Mouse (Mus musculus): ENCODE data around the gene Dnajb1. TPM values are rescaled to one million over a fixed set of nuclear protein-coding genes. Genes with fewer than 3 reads are reported as not detected.

Dnajb1 gene
- polyA plus RNA-seq, 1 experiment from 2014 or later, result 65.2 TPM

DNA sequence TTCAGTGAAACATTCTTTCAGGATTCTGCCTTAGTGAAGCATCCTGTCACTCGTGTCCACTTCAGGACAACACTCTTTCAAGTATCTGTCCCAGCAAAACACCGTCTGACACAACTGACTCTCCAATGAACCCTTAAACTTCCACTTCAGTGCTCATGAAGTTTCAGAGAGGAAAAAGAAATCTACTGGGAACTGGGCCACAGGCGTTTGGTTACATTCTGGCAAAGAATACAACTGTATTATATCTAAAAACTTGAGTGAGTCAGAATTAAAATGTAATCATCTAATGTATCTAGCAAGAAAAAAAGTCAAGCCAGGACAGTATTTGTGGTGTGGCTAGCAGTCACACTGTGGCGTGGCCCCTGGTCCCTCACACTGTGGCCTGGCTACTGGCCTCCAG is 30.9 kb downstream of the Dnajb1 start:
- ATAC-seq (ENCODE audit: low read depth), result no peak
- H3K4me3 ChIP-seq (ENCODE audit: low read length), result no peak overlapping the region
- WGBS, result 56% methylated on average over 4 of the region's 4 CpGs
- H3K27me3 ChIP-seq (ENCODE audit: control insufficient read depth, insufficient read depth, low read depth, low read length), result no peaks in the 10 kb centered on the region
- H3K4me2 ChIP-seq (ENCODE audit: low read depth, low read length), result no peak overlapping the region
- no peak overlapping the region for H3K27ac ChIP-seq (ENCODE audit: low read length)
- no peak overlapping the region for H3K9ac ChIP-seq (ENCODE audit: low read length)
- H3K36me3 ChIP-seq (ENCODE audit: control insufficient read depth, insufficient read depth, low read length), result no peaks in the 10 kb centered on the region
- no peaks in the 10 kb centered on the region for H3K4me1 ChIP-seq (replicated peaks; ENCODE audit: control insufficient read depth, insufficient read depth, low read length)
- peaks cover 3% of the 10 kb centered on the region; the same call in 1 of the 2 replicates for H3K9me3 ChIP-seq (ENCODE audit: control insufficient read depth, low read length)

DNA sequence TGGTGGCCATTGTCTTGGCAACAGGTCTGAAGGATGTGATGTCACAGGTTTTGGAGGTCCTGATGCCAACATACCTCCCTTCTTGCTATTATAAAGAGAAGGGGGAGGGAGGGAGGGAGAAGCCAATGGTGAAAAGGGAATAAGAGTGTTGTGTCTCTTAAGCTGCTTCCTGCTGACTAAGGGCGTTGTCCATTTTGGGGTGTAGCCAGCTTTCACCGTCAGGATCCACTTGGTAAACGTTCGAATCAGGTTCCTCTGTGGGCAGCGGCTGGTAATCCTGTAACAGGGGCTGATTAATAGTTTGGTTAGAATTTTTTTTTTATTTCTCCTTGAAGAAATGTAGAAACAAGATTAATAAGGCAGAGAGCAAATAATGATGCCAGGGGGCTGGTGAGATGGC is 31.7 kb downstream of the Dnajb1 start:
- H3K27ac ChIP-seq (ENCODE audit: low read length), result no peak overlapping the region
- WGBS, result 53% methylated on average over 5 of the region's 5 CpGs
- no peak overlapping the region for H3K9ac ChIP-seq (ENCODE audit: low read length)
- no peaks in the 10 kb centered on the region for H3K27me3 ChIP-seq (ENCODE audit: control insufficient read depth, insufficient read depth, low read depth, low read length)
- no peaks in the 10 kb centered on the region for H3K36me3 ChIP-seq (ENCODE audit: control insufficient read depth, insufficient read depth, low read length)
- H3K4me3 ChIP-seq (ENCODE audit: low read length), result no peak overlapping the region
- H3K4me2 ChIP-seq (ENCODE audit: low read depth, low read length), result no peak overlapping the region
- H3K9me3 ChIP-seq (ENCODE audit: control insufficient read depth, low read length), result peaks cover 3% of the 10 kb centered on the region; the same call in 1 of the 2 replicates
- ATAC-seq (ENCODE audit: low read depth), result no peak
- no peaks in the 10 kb centered on the region for H3K4me1 ChIP-seq (replicated peaks; ENCODE audit: control insufficient read depth, insufficient read depth, low read length)

DNA sequence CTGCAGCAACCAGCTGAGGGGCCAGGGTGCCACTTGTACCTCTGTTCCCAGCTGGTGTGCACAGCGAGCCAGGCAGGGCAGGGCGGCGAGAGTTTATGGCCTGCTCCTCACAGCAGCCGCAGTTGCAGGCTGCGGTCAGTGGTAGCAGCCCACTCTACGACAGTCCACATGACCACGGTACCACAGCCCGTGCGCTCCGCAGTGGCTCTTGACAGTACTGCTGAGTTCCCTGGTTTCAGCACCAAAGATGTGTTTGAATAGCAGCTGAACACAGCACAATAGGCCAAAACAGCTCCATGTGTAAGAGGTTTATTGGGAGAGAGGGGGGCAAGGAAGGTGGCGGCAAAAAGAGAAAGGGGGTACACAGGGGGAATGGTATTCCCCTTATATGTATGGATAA is 39.5 kb downstream of the Dnajb1 start:
- Histone ChIP-seq H3K4me2 (ENCODE audit: low read depth, low read length) (no peak overlapping the region), H3K27me3 (ENCODE audit: control insufficient read depth, insufficient read depth, low read depth, low read length) (no peaks in the 10 kb centered on the region), H3K36me3 (ENCODE audit: control insufficient read depth, insufficient read depth, low read length) (no peaks in the 10 kb centered on the region), H3K9me3 (ENCODE audit: control insufficient read depth, low read length) (no peaks in the 10 kb centered on the region), H3K9ac (ENCODE audit: low read length) (no peak overlapping the region), H3K4me3 (ENCODE audit: low read length) (no peak overlapping the region), H3K27ac (ENCODE audit: low read length) (no peak overlapping the region), H3K4me1 (replicated peaks; ENCODE audit: control insufficient read depth, insufficient read depth, low read length) (no peaks in the 10 kb centered on the region; the same call in 1 of the 2 replicates)
- ATAC-seq (ENCODE audit: low read depth), result no peak
- 95% methylated on average over 11 of the region's 11 CpGs for WGBS

DNA sequence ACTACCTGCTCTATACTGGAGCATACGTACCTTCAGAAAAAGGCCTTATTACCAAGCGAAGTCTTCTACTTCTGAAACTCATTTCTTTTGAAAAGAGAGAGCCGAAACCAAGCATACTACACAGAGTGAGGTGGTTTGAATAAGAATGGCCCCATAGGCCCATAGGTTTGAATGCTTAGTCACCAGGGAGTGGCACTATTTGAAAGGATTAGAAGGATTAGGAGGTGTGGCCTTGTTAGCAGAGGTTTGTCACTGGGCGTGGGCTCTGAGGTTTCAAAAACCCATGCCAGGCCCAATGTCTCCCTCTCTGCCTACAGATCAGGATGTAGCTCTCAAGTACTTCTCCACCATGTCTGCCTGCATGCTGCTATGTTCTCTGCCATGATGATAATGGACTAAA is 40.0 kb downstream of the Dnajb1 start:
- 95% methylated on average over 4 of the region's 4 CpGs for WGBS
- no peak for ATAC-seq (ENCODE audit: low read depth)
- no peak overlapping the region for H3K4me3 ChIP-seq (ENCODE audit: low read length)
- H3K27ac ChIP-seq (ENCODE audit: low read length), result no peak overlapping the region
- no peaks in the 10 kb centered on the region for H3K27me3 ChIP-seq (ENCODE audit: control insufficient read depth, insufficient read depth, low read depth, low read length)
- H3K9me3 ChIP-seq (ENCODE audit: control insufficient read depth, low read length), result no peaks in the 10 kb centered on the region
- H3K4me2 ChIP-seq (ENCODE audit: low read depth, low read length), result no peak overlapping the region
- no peaks in the 10 kb centered on the region for H3K36me3 ChIP-seq (ENCODE audit: control insufficient read depth, insufficient read depth, low read length)
- H3K9ac ChIP-seq (ENCODE audit: low read length), result no peak overlapping the region
- no peaks in the 10 kb centered on the region; the same call in 1 of the 2 replicates for H3K4me1 ChIP-seq (replicated peaks; ENCODE audit: control insufficient read depth, insufficient read depth, low read length)

DNA sequence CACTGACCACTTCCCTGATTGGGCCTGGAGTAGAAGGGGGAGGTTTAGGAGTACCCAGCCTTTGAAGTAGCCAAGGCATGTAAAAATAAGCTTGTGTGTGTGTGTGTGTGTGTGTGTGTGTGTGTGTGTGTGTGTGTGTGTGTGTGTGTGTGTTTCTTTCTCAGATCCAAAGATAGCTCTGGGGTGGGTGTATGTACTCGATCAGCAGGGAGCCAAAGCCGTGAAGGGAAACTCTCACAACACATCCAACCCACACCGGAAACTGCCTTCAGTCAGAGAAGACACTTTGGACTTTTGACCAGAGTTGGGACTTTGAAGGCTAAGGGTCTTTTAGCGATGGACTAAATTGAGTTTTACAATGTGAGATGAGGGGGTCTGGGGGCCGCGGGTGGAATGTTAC is 41.7 kb downstream of the Dnajb1 start:
- Histone ChIP-seq H3K9ac (ENCODE audit: low read length) (no peak overlapping the region), H3K4me3 (ENCODE audit: low read length) (no peak overlapping the region), H3K9me3 (ENCODE audit: control insufficient read depth, low read length) (no peaks in the 10 kb centered on the region), H3K27ac (ENCODE audit: low read length) (no peak overlapping the region), H3K4me1 (replicated peaks; ENCODE audit: control insufficient read depth, insufficient read depth, low read length) (peaks cover 8% of the 10 kb centered on the region), H3K36me3 (ENCODE audit: control insufficient read depth, insufficient read depth, low read length) (no peaks in the 10 kb centered on the region), H3K27me3 (ENCODE audit: control insufficient read depth, insufficient read depth, low read depth, low read length) (no peaks in the 10 kb centered on the region), H3K4me2 (ENCODE audit: low read depth, low read length) (no peak overlapping the region)
- 92% methylated on average over 6 of the region's 6 CpGs for WGBS
- no peak for ATAC-seq (ENCODE audit: low read depth)

DNA sequence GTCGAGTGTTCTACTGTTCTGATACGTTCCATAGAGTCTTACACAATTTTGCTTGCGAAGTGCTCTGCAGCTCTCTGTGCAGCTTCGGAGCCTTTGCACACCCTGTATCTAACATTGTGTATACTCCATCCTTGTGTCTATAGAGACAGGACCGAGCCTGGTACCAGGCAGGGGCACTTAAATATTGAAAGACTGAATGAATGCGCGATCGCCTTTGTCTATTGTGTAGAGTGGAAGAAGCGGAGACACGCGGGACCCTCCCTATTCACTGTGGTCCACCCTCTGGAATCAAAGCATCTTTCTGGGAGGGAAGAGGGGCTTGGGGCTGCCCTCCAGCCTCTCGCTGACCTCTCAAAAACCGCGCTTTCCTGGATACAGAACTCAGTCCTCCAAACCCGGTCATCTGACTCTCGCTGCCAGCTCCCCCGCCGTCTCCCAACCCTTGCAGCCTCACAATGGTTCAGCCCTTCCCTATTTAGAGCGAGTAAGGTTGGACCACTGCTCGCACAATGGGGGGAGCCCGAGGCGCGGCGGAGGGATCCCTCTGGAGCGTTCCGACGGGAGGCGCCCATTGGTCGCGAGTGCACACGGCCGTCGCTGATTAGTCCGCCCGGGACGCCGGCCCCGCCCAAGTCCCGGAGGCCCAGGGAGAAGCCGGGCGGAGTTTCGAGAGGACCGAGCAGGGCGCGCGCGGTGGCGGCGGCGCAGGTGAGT is 44.2 kb downstream of the Dnajb1 start, which contains the start of gene Gipc1:
Gene Gipc1 (plus strand): TSS at position 648 of the 714 bp plus-strand sequence.
- Histone ChIP-seq H3K4me2 (ENCODE audit: low read depth, low read length) (peak within 1 kb of the TSS; percentile 90), H3K9ac (ENCODE audit: low read length) (peak within 1 kb of the TSS; percentile 93), H3K36me3 (ENCODE audit: control insufficient read depth, insufficient read depth, low read length) (0 out of 2 replicates have a peak, but pooled peaks cover 3% of the 10 kb centered on the region), H3K9me3 (ENCODE audit: control insufficient read depth, low read length) (no peaks in the 10 kb centered on the region), H3K4me1 (replicated peaks; ENCODE audit: control insufficient read depth, insufficient read depth, low read length) (peaks cover 15% of the 10 kb centered on the region), H3K4me3 (ENCODE audit: low read length) (peak within 1 kb of the TSS; percentile 81), H3K27me3 (ENCODE audit: control insufficient read depth, insufficient read depth, low read depth, low read length) (no peaks in the 10 kb centered on the region), H3K27ac (ENCODE audit: low read length) (peak within 1 kb of the TSS; percentile 85)
- 3% methylated on average over 50 of the region's 50 CpGs for WGBS
- ATAC-seq (ENCODE audit: low read depth), result peak; percentile 97

DNA sequence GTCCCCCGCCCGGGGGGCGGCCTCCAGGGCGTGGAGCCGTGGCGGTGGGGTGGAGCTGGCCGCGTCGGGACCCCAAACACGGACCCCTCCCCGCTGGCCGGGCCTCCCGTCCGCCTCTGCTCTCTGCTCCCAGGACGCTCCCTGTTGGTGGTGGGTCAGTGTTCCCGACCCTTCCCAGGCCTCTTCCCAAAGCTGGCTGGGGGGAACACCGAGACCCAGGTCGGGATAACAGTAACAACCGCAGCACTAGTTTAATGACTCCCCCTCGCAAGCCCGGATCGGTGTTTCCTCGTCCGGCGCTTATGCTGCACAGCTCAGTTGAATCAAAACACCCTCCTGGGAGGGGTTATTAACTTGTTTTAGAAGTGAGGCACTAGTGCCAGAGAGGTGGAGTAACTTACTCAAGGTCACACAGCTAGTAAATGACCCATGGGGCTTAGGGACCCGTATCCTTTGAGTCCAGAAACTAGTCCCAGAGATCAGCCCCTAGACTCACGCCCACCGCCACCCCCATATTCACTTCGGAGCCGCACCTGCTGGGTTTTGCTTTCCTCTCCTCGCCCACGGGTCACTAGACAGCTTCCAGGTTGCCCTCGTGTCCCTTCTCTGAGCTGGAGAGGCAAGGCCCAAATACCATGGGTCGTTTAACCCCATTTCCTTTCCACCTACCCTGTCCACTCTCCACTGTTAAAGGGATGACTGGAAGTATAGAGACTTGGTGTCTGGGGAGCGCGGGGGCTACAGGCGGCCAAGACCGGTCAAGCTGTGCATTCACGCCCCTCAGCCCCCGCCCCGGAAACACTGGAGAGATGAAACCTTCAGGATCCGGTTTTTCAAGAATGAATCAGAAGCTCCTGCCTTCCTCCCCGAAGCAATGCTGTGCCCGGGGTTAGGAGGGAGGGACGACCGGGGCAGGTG is 45.0 kb downstream of the Dnajb1 start:
- Histone ChIP-seq H3K4me2 (ENCODE audit: low read depth, low read length) (peak overlapping the region; percentile 90), H3K27ac (ENCODE audit: low read length) (peak overlapping the region; percentile 77), H3K9me3 (ENCODE audit: control insufficient read depth, low read length) (no peaks in the 10 kb centered on the region), H3K27me3 (ENCODE audit: control insufficient read depth, insufficient read depth, low read depth, low read length) (no peaks in the 10 kb centered on the region), H3K36me3 (ENCODE audit: control insufficient read depth, insufficient read depth, low read length) (0 out of 2 replicates have a peak, but pooled peaks cover 5% of the 10 kb centered on the region), H3K9ac (ENCODE audit: low read length) (peak overlapping the region; percentile 93), H3K4me1 (replicated peaks; ENCODE audit: control insufficient read depth, insufficient read depth, low read length) (peaks cover 20% of the 10 kb centered on the region), H3K4me3 (ENCODE audit: low read length) (peak overlapping the region; percentile 81)
- 2% methylated on average over 46 of the region's 46 CpGs for WGBS
- no peak; the same call in 1 of the 2 replicates for ATAC-seq (ENCODE audit: low read depth)

DNA sequence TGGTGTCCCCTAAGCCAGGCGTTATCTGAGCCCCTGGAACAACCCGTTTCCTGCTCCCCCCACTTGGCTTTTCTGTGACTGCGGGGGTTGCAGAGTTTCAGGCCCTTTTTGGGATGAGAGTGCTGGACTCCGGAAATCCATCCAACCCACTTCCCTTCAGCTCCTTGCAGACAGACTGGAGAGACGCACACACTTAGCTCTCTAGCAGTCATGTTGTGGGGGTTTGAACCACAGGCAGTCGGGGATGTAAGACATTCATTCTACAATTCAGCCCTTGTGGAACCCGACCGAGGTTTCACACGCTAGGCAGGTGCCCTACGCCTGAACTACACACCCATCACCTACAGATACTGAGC is 45.6 kb downstream of the Dnajb1 start:
- Histone ChIP-seq H3K9ac (ENCODE audit: low read length) (peak overlapping the region; percentile 93), H3K4me1 (replicated peaks; ENCODE audit: control insufficient read depth, insufficient read depth, low read length) (peaks cover 20% of the 10 kb centered on the region), H3K9me3 (ENCODE audit: control insufficient read depth, low read length) (no peaks in the 10 kb centered on the region), H3K36me3 (ENCODE audit: control insufficient read depth, insufficient read depth, low read length) (0 out of 2 replicates have a peak, but pooled peaks cover 5% of the 10 kb centered on the region), H3K4me2 (ENCODE audit: low read depth, low read length) (peak overlapping the region; percentile 90), H3K27me3 (ENCODE audit: control insufficient read depth, insufficient read depth, low read depth, low read length) (no peaks in the 10 kb centered on the region), H3K4me3 (ENCODE audit: low read length) (peak overlapping the region; percentile 81), H3K27ac (ENCODE audit: low read length) (peak overlapping the region; percentile 77)
- 21% methylated on average over 10 of the region's 10 CpGs for WGBS
- ATAC-seq (ENCODE audit: low read depth), result no peak

DNA sequence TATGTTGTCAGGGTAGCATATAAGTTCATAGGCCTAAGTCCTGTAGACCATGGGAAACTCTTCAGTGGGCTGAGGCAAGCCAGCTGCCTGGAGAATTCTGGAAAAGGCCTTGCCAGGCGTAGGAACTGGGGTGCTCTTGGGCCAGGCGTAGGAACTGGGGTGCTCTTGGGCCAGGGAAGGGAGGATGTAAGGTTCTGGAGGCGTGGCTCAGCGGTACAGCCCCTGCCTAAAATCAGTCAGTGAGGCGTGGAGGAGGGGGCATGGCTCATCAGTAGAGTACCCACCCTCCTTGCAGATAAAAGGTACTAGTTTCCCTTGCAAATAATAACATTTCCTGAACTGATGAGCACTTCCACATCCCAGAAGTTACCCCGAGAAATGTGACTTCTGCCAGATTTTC is 46.7 kb downstream of the Dnajb1 start:
- no peak overlapping the region for H3K9ac ChIP-seq (ENCODE audit: low read length)
- H3K4me1 ChIP-seq (replicated peaks; ENCODE audit: control insufficient read depth, insufficient read depth, low read length), result peaks cover 20% of the 10 kb centered on the region
- no peaks in the 10 kb centered on the region for H3K9me3 ChIP-seq (ENCODE audit: control insufficient read depth, low read length)
- no peaks in the 10 kb centered on the region for H3K27me3 ChIP-seq (ENCODE audit: control insufficient read depth, insufficient read depth, low read depth, low read length)
- H3K36me3 ChIP-seq (ENCODE audit: control insufficient read depth, insufficient read depth, low read length), result 0 out of 2 replicates have a peak, but pooled peaks cover 5% of the 10 kb centered on the region
- H3K4me2 ChIP-seq (ENCODE audit: low read depth, low read length), result no peak overlapping the region
- H3K27ac ChIP-seq (ENCODE audit: low read length), result no peak overlapping the region
- 92% methylated on average over 6 of the region's 6 CpGs for WGBS
- H3K4me3 ChIP-seq (ENCODE audit: low read length), result no peak overlapping the region
- no peak for ATAC-seq (ENCODE audit: low read depth)
